Mouse (Mus musculus): ENCODE results near the gene Zswim3.

DNA sequence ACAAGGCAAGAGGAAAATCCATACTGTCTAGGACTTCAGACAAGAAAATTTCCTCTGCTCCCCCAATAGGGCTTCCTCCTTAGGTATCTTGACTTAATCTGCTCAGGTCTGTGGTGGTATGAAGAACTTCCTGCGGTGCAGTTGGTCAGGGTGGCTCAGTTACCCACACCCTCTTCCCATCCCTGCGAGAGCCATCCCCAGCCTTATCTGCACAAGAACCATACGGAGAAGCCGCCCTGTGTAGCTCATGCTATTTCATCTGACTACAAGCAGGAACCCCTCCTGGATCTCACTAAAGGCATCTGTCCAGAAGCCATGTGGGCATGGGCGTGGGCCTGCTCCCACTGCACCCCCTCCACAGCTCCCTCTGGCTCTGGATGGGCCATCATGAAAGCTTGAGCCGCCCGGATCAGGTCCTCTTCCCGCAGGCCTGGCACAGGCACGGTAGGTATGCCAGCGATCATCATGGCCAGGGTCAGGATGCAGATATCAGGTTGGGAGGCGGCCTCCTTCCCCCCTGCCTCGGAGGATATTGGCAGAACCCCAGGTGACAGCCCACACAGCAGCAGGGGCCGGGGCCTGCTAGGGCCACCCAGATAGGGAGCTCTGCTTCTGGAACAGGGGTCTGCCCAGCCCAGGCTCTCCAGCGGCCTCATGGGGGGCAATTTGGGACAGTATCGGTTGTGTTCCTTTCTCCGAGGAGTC, 22.4 kb downstream of the Zswim3 start:
- no peak for TF ChIP-seq POLR2A (IDR thresholded peaks at IDR 0.05; ENCODE audit: insufficient read depth, low read depth, low read length)
- TF ChIP-seq CTCF (IDR thresholded peaks at IDR 0.05; ENCODE audit: insufficient read depth, low read depth, low read length): no peak
